Mouse (Mus musculus) heart, embryonic 12.5 days (tissue): ENCODE data around the gene Noa1. TPM values are rescaled to one million over a fixed set of nuclear protein-coding genes. Genes with fewer than 3 reads are reported as not detected.

ENCODE experiments used
- ATAC-seq: fragments of 200-750 bp; cut with Nextera tagmentation; 2 replicates; pipeline ENCODE4 v1.8.0; 2017; ENCODE audit warnings: moderate TSS enrichment, moderate library complexity; ENCODE audit not compliant: insufficient number of reproducible peaks, low FRiP score
- H3K27ac ChIP-seq: fragments of 300-500 bp; sonication (generic); 2 replicates; pipeline ENCODE4 v1.5.1; 2016; ENCODE audit warnings: mild to moderate bottlenecking, moderate library complexity; ENCODE audit not compliant: poor library complexity, severe bottlenecking
- H3K27me3 ChIP-seq: fragments of 300-500 bp; sonication (generic); replicated peaks from 2 replicates; pipeline ENCODE4 v1.6.1; 2016; ENCODE audit warnings: mild to moderate bottlenecking, moderate library complexity
- H3K36me3 ChIP-seq: fragments of 300-500 bp; sonication (generic); 2 replicates; pipeline ENCODE4 v1.6.1; 2016; ENCODE audit warnings: mild to moderate bottlenecking, moderate library complexity
- H3K4me1 ChIP-seq: fragments of 300-500 bp; sonication (generic); replicated peaks from 2 replicates; pipeline ENCODE4 v1.6.1; 2016; ENCODE audit warnings: mild to moderate bottlenecking
- H3K4me2 ChIP-seq: fragments of 300-500 bp; sonication (generic); 2 replicates; pipeline ENCODE4 v1.6.1; 2016; ENCODE audit warnings: mild to moderate bottlenecking, moderate library complexity
- H3K4me3 ChIP-seq: fragments of 300-500 bp; sonication (generic); 2 replicates; pipeline ENCODE4 v1.5.1; 2016; ENCODE audit warnings: mild to moderate bottlenecking
- H3K9ac ChIP-seq: fragments of 300-500 bp; sonication (generic); 2 replicates; pipeline ENCODE4 v1.6.1; 2016; ENCODE audit warnings: mild to moderate bottlenecking, moderate library complexity
- H3K9me3 ChIP-seq: fragments of 300-500 bp; sonication (generic); replicated peaks from 2 replicates; pipeline ENCODE4 v1.6.1; 2016; ENCODE audit warnings: mild to moderate bottlenecking, moderate library complexity
- WGBS: fragments of 180-500 bp; shearing (Covaris S2); methylation state at CpG from one replicate; pipeline ENCODE4 v1.1.7; 2016; 5-methylcytosine and 5-hydroxymethylcytosine counted together
- polyA plus RNA-seq: library from polyadenylated mRNA; unstranded; fragments of >200 nt; fragmentation: Nextera tagmentation; extraction: Ambion mirVana; gene quantifications from 2 replicates; pipeline ENCODE4 v1.2.1, GENCODE M21; 2016

The Noa1 gene
- polyA plus RNA-seq, 1 experiment from 2014 or later = 23.0 TPM

DNA sequence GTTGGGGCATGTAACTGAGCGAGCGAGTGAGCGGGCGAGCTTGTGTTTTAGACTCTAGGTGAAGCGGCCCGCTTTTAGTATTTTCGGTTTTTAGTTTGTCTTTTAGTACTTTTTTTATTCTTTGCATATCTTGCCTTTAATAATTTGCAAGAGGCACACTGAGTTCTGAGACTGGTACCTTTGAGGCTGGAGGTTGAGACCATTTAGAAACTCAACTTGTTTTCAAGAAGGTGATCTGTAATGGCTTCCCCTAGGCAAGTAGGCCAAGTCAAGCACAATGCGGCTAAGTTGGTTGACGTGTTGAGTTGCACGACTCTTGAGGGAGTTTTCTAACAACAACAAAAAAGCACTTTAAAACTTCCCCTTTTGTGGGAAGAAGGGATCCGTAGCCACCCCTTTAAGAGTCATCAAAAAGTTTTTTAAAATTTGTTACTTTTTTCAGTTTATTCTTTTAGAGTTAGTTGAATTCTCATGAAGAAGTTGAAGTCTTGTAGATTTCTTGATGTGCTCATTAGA is 42.9 kb downstream of the Noa1 start:
- Histone ChIP-seq H3K9ac (peak overlapping the region; percentile 82), H3K4me1 (peaks cover 21% of the 10 kb centered on the region), H3K27ac (peak overlapping the region; percentile 96), H3K36me3 (peaks cover 36% of the 10 kb centered on the region), H3K27me3 (no peaks in the 10 kb centered on the region), H3K4me2 (peak overlapping the region; percentile 67), H3K9me3 (no peaks in the 10 kb centered on the region), H3K4me3 (peak overlapping the region; percentile 66)
- WGBS = 3% methylated on average over 11 of the region's 11 CpGs
- no peak for ATAC-seq

DNA sequence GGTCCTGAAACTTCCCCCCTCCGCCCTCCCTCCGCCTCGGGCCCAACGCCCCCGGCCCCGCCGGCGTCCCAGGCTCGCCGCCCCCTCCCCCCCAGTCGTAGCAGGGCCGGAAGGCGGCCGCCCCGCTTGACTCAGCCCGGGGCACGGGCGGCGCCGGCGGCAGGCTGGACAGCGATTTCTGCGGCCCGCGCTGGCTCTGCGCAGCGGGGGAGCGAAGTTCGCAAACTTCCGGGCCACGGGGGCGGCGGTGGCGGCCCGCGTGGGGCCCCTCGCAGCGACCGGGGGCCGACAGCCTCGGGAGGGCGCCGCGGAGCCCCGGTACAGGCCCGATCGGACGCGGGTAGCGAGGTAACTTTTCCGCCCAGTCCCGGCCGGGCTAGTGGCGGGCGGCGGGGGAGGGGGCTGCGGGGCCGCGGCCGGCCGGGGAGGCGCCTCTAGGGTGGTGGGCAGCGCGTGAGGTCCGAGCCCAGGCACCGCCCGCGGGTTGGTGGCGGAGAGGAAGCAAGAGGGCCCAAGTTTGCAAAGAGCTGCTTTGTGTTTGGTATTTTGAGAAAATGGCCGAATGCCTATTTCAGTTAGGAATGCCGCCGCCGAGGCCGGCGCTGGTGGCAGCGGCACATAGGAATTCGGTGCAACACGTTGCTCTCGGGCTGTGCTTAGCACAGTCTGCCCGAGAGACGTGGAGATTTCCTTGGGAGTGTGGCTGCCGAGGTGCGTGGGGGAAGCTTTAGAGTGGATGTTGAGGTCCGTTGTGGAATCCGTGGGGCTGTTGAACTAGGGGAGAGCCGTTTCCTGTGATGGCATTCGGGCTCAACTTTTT is 43.6 kb downstream of the Noa1 start:
- under 1% methylated on average over 51 of the region's 87 CpGs for WGBS
- Histone ChIP-seq H3K9me3 (no peaks in the 10 kb centered on the region), H3K9ac (peak overlapping the region; percentile 82), H3K36me3 (peaks cover 29% of the 10 kb centered on the region), H3K4me2 (peak overlapping the region; percentile 67), H3K27me3 (no peaks in the 10 kb centered on the region), H3K27ac (peak overlapping the region; percentile 96), H3K4me1 (peaks cover 21% of the 10 kb centered on the region), H3K4me3 (peak overlapping the region; percentile 66)
- peak; percentile 81 for ATAC-seq

GRCm38 (mm10) chr5:77265671-77266065 is 44.2 kb downstream of the Noa1 start:
- WGBS = 1% methylated on average over 37 of the region's 53 CpGs
- no peaks in the 10 kb centered on the region for H3K27me3 ChIP-seq
- H3K4me2 ChIP-seq = peak overlapping the region; percentile 67
- no peaks in the 10 kb centered on the region for H3K9me3 ChIP-seq
- peak; percentile 85 for ATAC-seq
- H3K27ac ChIP-seq = peak overlapping the region; percentile 96
- peak overlapping the region; percentile 66 for H3K4me3 ChIP-seq
- H3K36me3 ChIP-seq = peaks cover 23% of the 10 kb centered on the region
- H3K4me1 ChIP-seq = peaks cover 18% of the 10 kb centered on the region
- H3K9ac ChIP-seq = peak overlapping the region; percentile 82

GRCm38 (mm10) chr5:77265081-77265670 is 44.7 kb downstream of the Noa1 start, which contains the start of gene Rest:
Gene Rest (plus strand): TSS chr5:77265491.
- peak within 1 kb of the TSS; percentile 82 for H3K9ac ChIP-seq
- peaks cover 22% of the 10 kb centered on the region for H3K36me3 ChIP-seq
- peak within 1 kb of the TSS; percentile 67 for H3K4me2 ChIP-seq
- peak; percentile 87 for ATAC-seq
- H3K27ac ChIP-seq = peak within 1 kb of the TSS; percentile 96
- H3K27me3 ChIP-seq = no peaks in the 10 kb centered on the region
- H3K4me1 ChIP-seq = peaks cover 16% of the 10 kb centered on the region
- under 1% methylated on average over 78 of the region's 78 CpGs for WGBS
- H3K4me3 ChIP-seq = peak within 1 kb of the TSS; percentile 66
- H3K9me3 ChIP-seq = no peaks in the 10 kb centered on the region

GRCm38 (mm10) chr5:77262105-77262504 is 47.8 kb downstream of the Noa1 start:
- no peak overlapping the region for H3K27ac ChIP-seq
- no peak overlapping the region for H3K4me2 ChIP-seq
- no peaks in the 10 kb centered on the region for H3K4me1 ChIP-seq
- no peak overlapping the region for H3K9ac ChIP-seq
- H3K4me3 ChIP-seq = no peak overlapping the region
- no peaks in the 10 kb centered on the region for H3K9me3 ChIP-seq
- no peaks in the 10 kb centered on the region for H3K36me3 ChIP-seq
- H3K27me3 ChIP-seq = no peaks in the 10 kb centered on the region
- WGBS = 78% methylated on average over 5 of the region's 5 CpGs
- ATAC-seq = no peak

GRCm38 (mm10) chr5:77261137-77261536 is 48.7 kb downstream of the Noa1 start:
- ATAC-seq = no peak
- 61% methylated on average over 4 of the region's 4 CpGs for WGBS
- Histone ChIP-seq H3K4me1 (no peaks in the 10 kb centered on the region), H3K9me3 (no peaks in the 10 kb centered on the region), H3K27ac (no peak overlapping the region), H3K27me3 (no peaks in the 10 kb centered on the region), H3K36me3 (no peaks in the 10 kb centered on the region), H3K4me3 (no peak overlapping the region), H3K9ac (no peak overlapping the region), H3K4me2 (no peak overlapping the region)

DNA sequence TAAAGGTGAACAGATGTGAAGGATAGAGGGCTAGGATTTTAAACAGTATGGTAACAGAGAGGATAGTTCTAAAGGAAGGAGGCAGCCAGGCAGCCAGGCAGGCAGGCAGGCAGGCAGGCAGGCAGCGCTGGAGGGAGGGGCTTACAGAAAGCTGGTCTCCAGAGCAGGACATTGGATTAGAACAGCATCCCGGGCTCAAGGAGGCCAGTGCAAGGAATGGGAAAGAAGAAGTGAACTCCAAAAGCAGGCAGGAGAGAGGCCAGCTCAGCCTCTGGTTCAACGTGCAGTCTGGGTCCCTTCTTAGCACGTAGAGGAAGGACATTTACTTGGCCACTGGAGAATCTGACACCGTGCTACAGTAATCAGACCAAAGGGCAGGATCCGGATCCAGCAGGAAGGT is 49.7 kb downstream of the Noa1 start:
- no peak overlapping the region for H3K9ac ChIP-seq
- WGBS = 47% methylated on average over 6 of the region's 6 CpGs

GRCm38 (mm10) chr5:77259315-77259714 is 50.6 kb downstream of the Noa1 start:
- Histone ChIP-seq H3K27ac (no peak overlapping the region), H3K4me1 (no peaks in the 10 kb centered on the region), H3K4me3 (no peak overlapping the region), H3K36me3 (no peaks in the 10 kb centered on the region), H3K9ac (no peak overlapping the region), H3K4me2 (no peak overlapping the region), H3K9me3 (no peaks in the 10 kb centered on the region), H3K27me3 (no peaks in the 10 kb centered on the region)
- ATAC-seq = no peak

More for the DNA sequence above, 49.7 kb downstream of the Noa1 start:
- Histone ChIP-seq H3K4me1 (no peaks in the 10 kb centered on the region), H3K4me3 (no peak overlapping the region), H3K27me3 (no peaks in the 10 kb centered on the region), H3K4me2 (no peak overlapping the region), H3K27ac (no peak overlapping the region), H3K9me3 (no peaks in the 10 kb centered on the region), H3K36me3 (no peaks in the 10 kb centered on the region)
- no peak for ATAC-seq

- WGBS = 72% methylated on average over 3 of the region's 3 CpGs
- Histone ChIP-seq H3K4me1 (no peaks in the 10 kb centered on the region), H3K4me2 (no peak overlapping the region), H3K9ac (no peak overlapping the region), H3K36me3 (no peaks in the 10 kb centered on the region), H3K27me3 (no peaks in the 10 kb centered on the region), H3K4me3 (no peak overlapping the region), H3K9me3 (no peaks in the 10 kb centered on the region), H3K27ac (no peak overlapping the region)
- ATAC-seq = no peak
Measured at GRCm38 (mm10) chr5:77257603-77258002, 52.3 kb downstream of the Noa1 start.

DNA sequence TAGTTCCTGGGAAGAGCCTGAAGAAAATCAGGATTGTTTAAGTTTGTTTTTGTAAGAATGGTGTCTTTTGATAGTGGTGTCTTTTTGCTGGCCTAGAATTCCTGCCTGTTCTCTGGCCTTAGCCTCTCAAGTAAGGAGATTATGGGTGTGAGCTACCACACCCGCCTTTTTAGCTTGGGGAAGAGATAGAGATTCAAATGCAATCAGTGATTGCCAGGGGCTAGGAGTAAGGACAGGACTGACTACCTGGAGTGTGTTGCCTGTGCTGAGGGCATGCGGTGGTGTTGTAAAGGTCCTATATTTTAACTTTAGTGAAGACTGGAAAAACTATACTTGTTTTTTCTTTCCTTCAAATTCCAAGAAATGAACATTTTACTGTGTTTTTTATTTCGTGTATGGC is 55.5 kb downstream of the Noa1 start:
- Histone ChIP-seq H3K4me1 (no peaks in the 10 kb centered on the region), H3K4me2 (no peak overlapping the region), H3K9me3 (no peaks in the 10 kb centered on the region), H3K4me3 (no peak overlapping the region), H3K9ac (no peak overlapping the region), H3K36me3 (no peaks in the 10 kb centered on the region), H3K27ac (no peak overlapping the region), H3K27me3 (no peaks in the 10 kb centered on the region)
- WGBS = 54% methylated on average over 3 of the region's 3 CpGs
- ATAC-seq = no peak

- H3K4me1 ChIP-seq = no peaks in the 10 kb centered on the region
Measured at GRCm38 (mm10) chr5:77253154-77253553, 56.7 kb downstream of the Noa1 start.

More at GRCm38 (mm10) chr5:77253154-77253553, 56.7 kb downstream of the Noa1 start:
- ATAC-seq = no peak
- no peaks in the 10 kb centered on the region for H3K36me3 ChIP-seq
- no peaks in the 10 kb centered on the region for H3K9me3 ChIP-seq
- H3K4me2 ChIP-seq = no peak overlapping the region
- no peak overlapping the region for H3K9ac ChIP-seq
- no peak overlapping the region for H3K27ac ChIP-seq
- no peak overlapping the region for H3K4me3 ChIP-seq
- H3K27me3 ChIP-seq = no peaks in the 10 kb centered on the region
- 84% methylated on average over 1 of the region's 1 CpGs for WGBS
